Mouse (Mus musculus) MEL (cell line): ENCODE measurements at regions not wholly inside any gene's neighbourhood (a gene's known extent, or its start where the extent isn't known, plus 50 kb on each side); places are given as distances from the start of the nearest gene placed in this dataset.

Experiments
- DNase-seq: peaks from one replicate; pipeline ENCODE4 v3.0.0; 2011; ENCODE audit warnings: low read depth, low spot score
- H3K27ac ChIP-seq: 2 replicates; pipeline ENCODE4 v1.5.1; 2012; ENCODE audit warnings: low read depth, mild to moderate bottlenecking, control low read depth, low read length, moderate library complexity; ENCODE audit not compliant: control insufficient read depth
- H3K27me3 ChIP-seq, 2 experiments: fragments of 150-350 bp in 1 of 2; sonication (generic) in 1 of 2; 2 replicates each; pipeline ENCODE4 v1.6.1; 2012; ENCODE audit warnings: low read length in 2 of 2, mild to moderate bottlenecking in 2 of 2, improper control_type of control experiment in 1 of 2, moderate library complexity in 1 of 2; ENCODE audit not compliant: insufficient read depth in 2 of 2, control insufficient read depth in 1 of 2
- H3K36me3 ChIP-seq, 2 experiments: 2 replicates each; pipeline ENCODE4 v1.6.1; 2012 to 2014; ENCODE audit warnings: low read length in 2 of 2, improper control_type of control experiment in 1 of 2, inconsistent platforms in 1 of 2, mild to moderate bottlenecking in 1 of 2; ENCODE audit not compliant: insufficient read depth in 2 of 2, control insufficient read depth in 1 of 2
- H3K4me1 ChIP-seq, 2 experiments: fragments of 150-350 bp in 1 of 2; sonication (generic) in 1 of 2; 2 replicates each; pipeline ENCODE4 v1.6.1; 2012; ENCODE audit warnings: low read length in 2 of 2, improper control_type of control experiment in 1 of 2, mild to moderate bottlenecking in 1 of 2; ENCODE audit not compliant: insufficient read depth in 2 of 2, control insufficient read depth in 1 of 2
- H3K4me3 ChIP-seq, 2 experiments: fragments of 150-350 bp in 1 of 2; sonication (generic) in 1 of 2; 2 replicates each; pipeline ENCODE4 v1.5.1; 2012; ENCODE audit warnings: low read depth in 2 of 2, low read length in 2 of 2, mild to moderate bottlenecking in 2 of 2, moderate library complexity in 2 of 2, control low read depth in 1 of 2, improper control_type of control experiment in 1 of 2; ENCODE audit not compliant: control insufficient read depth in 1 of 2, insufficient read depth in 1 of 2
- H3K79me2 ChIP-seq: 2 replicates; pipeline ENCODE4 v1.6.1; 2012; ENCODE audit warnings: mild to moderate bottlenecking, low read length, moderate library complexity; ENCODE audit not compliant: control insufficient read depth, poor library complexity, insufficient read depth
- H3K9ac ChIP-seq: 2 replicates; pipeline ENCODE4 v1.6.1; 2012; ENCODE audit warnings: low read depth, mild to moderate bottlenecking, control low read depth, low read length, moderate library complexity; ENCODE audit not compliant: control insufficient read depth, poor library complexity, severe bottlenecking
- H3K9me3 ChIP-seq: fragments of 150-350 bp; sonication (generic); replicated peaks from 2 replicates; pipeline ENCODE4 v1.6.1; 2012; ENCODE audit warnings: mild to moderate bottlenecking, low read length, improper control_type of control experiment, moderate library complexity; ENCODE audit not compliant: insufficient read depth
- BHLHE40 ChIP-seq: IDR thresholded peaks from 2 replicates; pipeline ENCODE4 v1.6.1; 2012; ENCODE audit warnings: low read depth, mild to moderate bottlenecking, inconsistent platforms, low read length, improper control_type of control experiment, borderline replicate concordance
- CTCF ChIP-seq, 3 experiments: IDR thresholded peaks in 2 of 3; conservative IDR thresholded peaks in 1 of 3; 2 replicates each; pipeline ENCODE4 v1.5.1; 2011 to 2012; ENCODE audit warnings: low read length in 3 of 3, low read depth in 2 of 3, mild to moderate bottlenecking in 2 of 3, improper control_type of control experiment in 1 of 3, inconsistent platforms in 1 of 3, mixed read lengths in 1 of 3, moderate library complexity in 1 of 3; ENCODE audit not compliant: control insufficient read depth in 1 of 3, insufficient read depth in 1 of 3, poor library complexity in 1 of 3, severe bottlenecking in 1 of 3
- ELF1 ChIP-seq: IDR thresholded peaks from 2 replicates; pipeline ENCODE4 v1.6.1; 2014; ENCODE audit warnings: low read depth, mild to moderate bottlenecking, inconsistent platforms, low read length, improper control_type of control experiment, moderate library complexity
- EP300 ChIP-seq, 2 experiments: IDR thresholded peaks; 2 replicates each; pipeline ENCODE4 v1.6.1; 2011; ENCODE audit warnings: improper control_type of control experiment in 2 of 2, low read length in 2 of 2, low read depth in 1 of 2, mild to moderate bottlenecking in 1 of 2
- ETS1 ChIP-seq: IDR thresholded peaks from 2 replicates; pipeline ENCODE4 v1.6.1; 2012; ENCODE audit warnings: low read depth, mild to moderate bottlenecking, inconsistent platforms, low read length, improper control_type of control experiment, moderate library complexity
- GABPA ChIP-seq: IDR thresholded peaks from 2 replicates; pipeline ENCODE4 v1.6.1; 2012; ENCODE audit warnings: low read depth, mild to moderate bottlenecking, inconsistent platforms, low read length, improper control_type of control experiment, moderate library complexity
- HCFC1 ChIP-seq: IDR thresholded peaks from 2 replicates; pipeline ENCODE4 v1.6.1; 2012; ENCODE audit warnings: low read depth, mild to moderate bottlenecking, inconsistent platforms, low read length, improper control_type of control experiment, moderate library complexity
- MAFK ChIP-seq: IDR thresholded peaks from 2 replicates; pipeline ENCODE4 v1.6.1; 2011; ENCODE audit warnings: low read depth, mild to moderate bottlenecking, low read length, improper control_type of control experiment, borderline replicate concordance
- MAZ ChIP-seq: IDR thresholded peaks from 2 replicates; pipeline ENCODE4 v1.6.1; 2012; ENCODE audit warnings: low read depth, mild to moderate bottlenecking, inconsistent platforms, low read length, improper control_type of control experiment
- MEF2A ChIP-seq: IDR thresholded peaks from 2 replicates; pipeline ENCODE4 v1.6.1; 2014; ENCODE audit warnings: low read depth, mild to moderate bottlenecking, inconsistent platforms, low read length, improper control_type of control experiment; ENCODE audit not compliant: poor library complexity, insufficient replicate concordance, severe bottlenecking; ENCODE audit errors: extremely low read depth
- MXI1 ChIP-seq: IDR thresholded peaks from 2 replicates; pipeline ENCODE4 v1.6.1; 2011; ENCODE audit warnings: mild to moderate bottlenecking, low read depth, low read length, improper control_type of control experiment
- MYB ChIP-seq: IDR thresholded peaks from 2 replicates; pipeline ENCODE4 v1.6.1; 2011; ENCODE audit warnings: mild to moderate bottlenecking, low read depth, low read length, improper control_type of control experiment
- POLR2A ChIP-seq, 2 experiments: IDR thresholded peaks; 2 replicates each; pipeline ENCODE4 v1.6.1; 2011 to 2012; ENCODE audit warnings: low read length in 2 of 2, mild to moderate bottlenecking in 2 of 2, control low read depth in 1 of 2, improper control_type of control experiment in 1 of 2, low read depth in 1 of 2, moderate library complexity in 1 of 2; ENCODE audit not compliant: control insufficient read depth in 1 of 2, insufficient read depth in 1 of 2, poor library complexity in 1 of 2
- POLR2AphosphoS2 ChIP-seq: IDR thresholded peaks from 2 replicates; pipeline ENCODE4 v1.6.1; 2011; ENCODE audit warnings: low read length, improper control_type of control experiment
- POLR2AphosphoS5 ChIP-seq: IDR thresholded peaks from 2 replicates; pipeline ENCODE4 v1.6.1; 2012; ENCODE audit warnings: low read depth, borderline replicate concordance, mild to moderate bottlenecking, inconsistent platforms, low read length, moderate library complexity, mixed read lengths
- RAD21 ChIP-seq: IDR thresholded peaks from 2 replicates; pipeline ENCODE4 v1.6.1; 2011; ENCODE audit warnings: mild to moderate bottlenecking, low read depth, low read length, improper control_type of control experiment
- RCOR1 ChIP-seq: IDR thresholded peaks from 2 replicates; pipeline ENCODE4 v1.6.1; 2012; ENCODE audit warnings: low read depth, mild to moderate bottlenecking, inconsistent platforms, low read length, improper control_type of control experiment
- SIN3A ChIP-seq: IDR thresholded peaks from 2 replicates; pipeline ENCODE4 v1.6.1; 2012; ENCODE audit warnings: low read length, improper control_type of control experiment, inconsistent platforms
- SMC3 ChIP-seq: IDR thresholded peaks from 2 replicates; pipeline ENCODE4 v1.6.1; 2011; ENCODE audit warnings: low read depth, low read length, improper control_type of control experiment
- TAL1 ChIP-seq: IDR thresholded peaks from 2 replicates; pipeline ENCODE4 v1.6.1; 2012; ENCODE audit warnings: mild to moderate bottlenecking, inconsistent platforms, low read length, moderate library complexity, mixed read lengths
- TBP ChIP-seq: IDR thresholded peaks from 2 replicates; pipeline ENCODE4 v1.8.0; 2011; ENCODE audit warnings: low read depth, low read length, improper control_type of control experiment
- TCF12 ChIP-seq: IDR thresholded peaks from 2 replicates; pipeline ENCODE4 v1.6.1; 2014; ENCODE audit warnings: low read depth, mild to moderate bottlenecking, inconsistent platforms, low read length, improper control_type of control experiment, moderate library complexity
- UBTF ChIP-seq: IDR thresholded peaks from 2 replicates; pipeline ENCODE4 v1.6.1; 2012; ENCODE audit warnings: low read depth, mild to moderate bottlenecking, inconsistent platforms, low read length, improper control_type of control experiment, moderate library complexity, borderline replicate concordance; ENCODE audit not compliant: insufficient read depth
- USF2 ChIP-seq, 2 experiments: IDR thresholded peaks; 2 replicates each; pipeline ENCODE4 v1.6.1; 2011 to 2012; ENCODE audit warnings: improper control_type of control experiment in 2 of 2, low read length in 2 of 2, borderline replicate concordance in 1 of 2, inconsistent platforms in 1 of 2, low read depth in 1 of 2, mild to moderate bottlenecking in 1 of 2; ENCODE audit not compliant: insufficient read depth in 1 of 2
- ZKSCAN1 ChIP-seq: IDR thresholded peaks from 2 replicates; pipeline ENCODE4 v1.6.1; 2012; ENCODE audit warnings: low read depth, mild to moderate bottlenecking, inconsistent platforms, low read length, improper control_type of control experiment, moderate library complexity
- ZMIZ1 ChIP-seq: IDR thresholded peaks from 2 replicates; pipeline ENCODE4 v1.6.1; 2012; ENCODE audit warnings: low read depth, mild to moderate bottlenecking, inconsistent platforms, low read length, improper control_type of control experiment, moderate library complexity

DNA sequence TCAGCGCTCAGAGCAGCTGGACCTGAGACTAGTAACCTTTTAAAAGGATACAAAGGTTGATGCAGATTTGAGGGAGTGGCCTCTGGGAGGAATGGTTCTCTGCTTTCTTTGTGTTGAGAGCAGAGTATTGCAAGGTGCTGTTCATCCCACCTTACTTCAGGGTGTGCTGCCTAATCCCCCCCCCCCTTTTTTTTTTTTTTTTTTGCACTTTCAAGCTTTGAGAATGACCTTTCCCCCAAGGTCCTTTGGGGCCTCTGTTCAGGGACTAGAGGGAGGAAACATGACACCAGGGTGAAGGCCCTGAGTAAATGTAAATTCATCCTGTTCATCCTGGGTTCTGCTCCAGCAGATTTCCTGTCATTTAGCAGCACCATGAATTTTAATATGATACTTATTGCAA lies 204.4 kb upstream of the Clec14a start:
- TF ChIP-seq RAD21 (no peak), TAL1 (no peak), ZKSCAN1 (no peak), HCFC1 (no peak), CTCF (IDR thresholded peaks at IDR 0.05 in 2 of 3, conservative IDR thresholded peaks at IDR 0.05 in 1 of 3; ENCODE audit: control insufficient read depth in 1 of 3, insufficient read depth in 1 of 3, low read depth in 2 of 3, low read length in 3 of 3, poor library complexity in 1 of 3, severe bottlenecking in 1 of 3) (no peak), EP300 (IDR thresholded peaks at IDR 0.05; ENCODE audit: low read depth in 1 of 2, low read length in 2 of 2) (no peak), ETS1 (no peak), SIN3A (no peak), ZMIZ1 (no peak), POLR2AphosphoS5 (no peak), POLR2A (IDR thresholded peaks at IDR 0.05; ENCODE audit: control insufficient read depth in 1 of 2, insufficient read depth in 1 of 2, low read depth in 1 of 2, low read length in 2 of 2, poor library complexity in 1 of 2) (no peak), MAZ (no peak)
- TF ChIP-seq, all 39 proteins: peak for 0
- DNase-seq = no peak
- H3K9ac ChIP-seq = no peak overlapping the region
- H3K27me3 ChIP-seq = no peaks in the 10 kb centered on the region
- no peak overlapping the region for H3K27ac ChIP-seq
- H3K9me3 ChIP-seq = no peaks in the 10 kb centered on the region
- H3K36me3 ChIP-seq = no peaks in the 10 kb centered on the region
- H3K4me3 ChIP-seq = no peak overlapping the region
- H3K4me1 ChIP-seq = no peaks in the 10 kb centered on the region
- H3K79me2 ChIP-seq = no peaks in the 10 kb centered on the region

DNA sequence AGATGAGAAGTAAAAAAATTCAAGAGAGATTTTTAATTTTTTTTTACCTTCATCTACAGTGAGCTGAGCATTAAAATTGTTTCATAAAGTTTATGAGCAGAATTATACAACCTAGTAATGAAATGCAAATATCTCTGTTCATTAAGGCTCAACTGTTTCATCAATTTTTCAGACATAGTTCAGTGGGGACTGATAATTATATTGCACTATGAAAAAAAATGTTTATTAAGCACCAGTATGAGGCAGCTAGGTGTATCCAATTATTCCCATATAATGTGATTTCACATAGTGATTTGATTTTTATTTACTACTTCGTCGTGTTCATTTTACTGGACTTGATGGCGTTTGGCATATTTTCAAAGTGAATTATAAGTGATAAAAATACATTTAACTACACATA lies 191.4 kb upstream of the Clec14a start:
- no peaks in the 10 kb centered on the region for H3K4me1 ChIP-seq
- no peak overlapping the region for H3K27ac ChIP-seq
- H3K9ac ChIP-seq = no peak overlapping the region
- H3K36me3 ChIP-seq = no peaks in the 10 kb centered on the region
- no peak for TF ChIP-seq BHLHE40
- TF ChIP-seq ZMIZ1 = no peak
- no peak for TF ChIP-seq UBTF
- TF ChIP-seq SMC3 = no peak
- TF ChIP-seq TBP = no peak
- no peak for TF ChIP-seq RCOR1
- no peak for TF ChIP-seq USF2 (IDR thresholded peaks at IDR 0.05; ENCODE audit: borderline replicate concordance in 1 of 2, insufficient read depth in 1 of 2, low read depth in 1 of 2, low read length in 2 of 2)
- TF ChIP-seq ELF1 = no peak
- TF ChIP-seq MYB = no peak
- TF ChIP-seq MEF2A = no peak
- TF ChIP-seq HCFC1 = no peak
- TF ChIP-seq POLR2AphosphoS2 = no peak
- no peak for TF ChIP-seq GABPA
- TF ChIP-seq MXI1 = no peak
- TF ChIP-seq RAD21 = no peak
- no peak for TF ChIP-seq TCF12
- TF ChIP-seq MAFK = no peak
- no peaks in the 10 kb centered on the region for H3K27me3 ChIP-seq
- H3K79me2 ChIP-seq = no peaks in the 10 kb centered on the region
- no peak overlapping the region for H3K4me3 ChIP-seq
- DNase-seq = no peak
- H3K9me3 ChIP-seq = no peaks in the 10 kb centered on the region
